Mouse (Mus musculus): ENCODE data around the gene Gm4491.

GRCm38 (mm10) chr14:57082863-57083262 lies 32.8 kb downstream of the Gm4491 start:
- TF ChIP-seq POLR2A (IDR thresholded peaks at IDR 0.05; ENCODE audit: borderline replicate concordance, low read depth, low read length) (no peak), CTCF (IDR thresholded peaks at IDR 0.05; ENCODE audit: low read depth, low read length) (no peak)

All from bone marrow macrophage, adult 2 months (primary cell).